Mouse (Mus musculus) inflammation-experienced regulatory T-cells, adult 16 weeks (primary cell): Measurements from ENCODE around the gene Klhl40. TPM values are rescaled to one million over a fixed set of nuclear protein-coding genes. Genes with fewer than 3 reads are reported as not detected.

Experiments
- polyA plus RNA-seq: library from polyadenylated mRNA; unstranded; fragments of 100-300 nt; shearing (Covaris generic); gene quantifications from one replicate; pipeline ENCODE4 v1.2.1, GENCODE M21; 2017

Klhl40 gene
- not detected for polyA plus RNA-seq

DNA sequence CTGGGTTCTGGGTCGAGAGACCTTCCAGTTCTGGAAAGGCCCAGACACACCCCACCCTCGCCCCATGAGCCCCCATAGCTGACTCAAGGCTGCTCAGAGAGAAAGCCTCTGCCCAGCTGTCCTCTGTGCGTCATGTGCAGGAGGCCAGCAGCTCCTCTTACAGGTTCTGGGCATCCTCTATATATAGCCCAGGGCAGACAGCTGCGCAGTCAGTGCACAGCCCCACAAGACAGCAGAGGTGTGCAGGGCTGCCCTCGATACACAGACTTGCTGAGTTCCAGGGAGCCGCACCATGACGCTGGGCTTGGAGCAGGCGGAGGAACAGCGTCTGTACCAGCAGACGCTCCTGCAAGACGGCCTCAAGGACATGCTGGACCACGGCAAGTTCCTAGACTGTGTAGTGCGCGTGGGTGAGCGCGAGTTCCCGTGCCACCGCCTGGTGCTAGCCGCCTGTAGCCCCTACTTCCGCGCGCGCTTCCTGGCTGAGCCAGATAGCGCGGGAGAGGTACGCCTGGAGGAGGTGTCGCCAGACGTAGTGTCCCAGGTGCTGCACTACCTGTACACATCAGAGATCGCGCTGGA is at the start of gene Klhl40:
TSS of gene Klhl40 (plus strand) at position 124 of the 582 bp plus-strand sequence.

GRCm38 (mm10) chr9:121759091-121760081 is 18.0 kb upstream of the Klhl40 start, which contains the start of gene Zfp651:
TSS of gene Zfp651 (plus strand) at chr9:121759330.

DNA sequence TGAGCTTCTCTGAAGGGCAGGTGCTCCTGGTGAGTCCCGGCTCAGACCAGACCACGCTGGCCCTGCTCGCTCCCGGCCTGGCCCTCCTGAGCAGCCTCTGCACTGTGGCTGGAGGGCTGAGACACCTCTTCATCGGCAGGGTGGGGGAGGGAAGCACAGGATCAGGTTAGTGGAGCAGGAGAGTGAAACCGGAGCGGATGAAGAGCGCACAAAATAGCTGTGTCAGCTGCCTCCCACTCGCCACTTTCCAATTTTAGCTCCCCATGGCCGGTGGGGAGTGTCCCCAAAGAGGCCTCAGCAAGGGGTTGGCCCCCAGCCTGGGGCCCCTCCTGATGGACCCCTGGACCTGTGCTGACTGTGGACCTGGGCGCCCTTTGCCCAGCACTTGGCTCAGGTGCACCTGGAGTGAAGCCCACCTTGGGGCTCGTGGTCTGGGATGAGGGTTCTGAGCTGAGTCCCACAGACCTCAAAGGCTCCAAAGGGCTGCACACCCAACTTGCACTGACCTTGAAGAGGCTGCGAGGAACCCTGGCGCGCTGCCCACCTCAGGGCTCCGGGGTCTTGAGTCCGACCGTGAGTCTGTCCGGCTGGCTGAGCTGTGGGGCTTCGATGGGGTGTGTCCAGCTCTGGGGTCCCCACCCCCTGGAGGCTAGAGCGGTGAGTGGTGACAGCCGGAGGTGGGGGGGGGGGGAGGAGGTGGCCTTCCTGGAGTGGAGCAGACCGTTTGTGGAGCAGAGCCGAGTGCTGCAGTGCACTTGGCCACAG is 14.5 kb downstream of the Klhl40 start, which contains the start of gene Hhatl:
TSS of gene Hhatl (minus strand) at position 751 of the 765 bp plus-strand sequence.

Other genes starting within 250 kb of the Klhl40 start
- gene Lyzl4, start 135.5 kb upstream of the Klhl40 start, polyA plus RNA-seq, result not detected
- gene Vipr1, start 134.9 kb upstream of the Klhl40 start, polyA plus RNA-seq, result 3.5 TPM
- gene Sec22c, start 72.1 kb upstream of the Klhl40 start, polyA plus RNA-seq, result 30.7 TPM
- gene Ss18l2, start 67.3 kb upstream of the Klhl40 start, polyA plus RNA-seq, result 32.7 TPM
- gene Nktr, start 58.4 kb upstream of the Klhl40 start, polyA plus RNA-seq, result 139 TPM
- gene Zfp651, start 18.3 kb upstream of the Klhl40 start, polyA plus RNA-seq, result 0.09 TPM
- not detected for gene Hhatl, start 14.9 kb downstream of the Klhl40 start, polyA plus RNA-seq
- gene Ccdc13, start 61.9 kb downstream of the Klhl40 start, polyA plus RNA-seq, result not detected
- 83.9 TPM for gene Higd1a, start 80.8 kb downstream of the Klhl40 start, polyA plus RNA-seq
- not detected for gene Ackr2, start 120.7 kb downstream of the Klhl40 start, polyA plus RNA-seq
- not detected for gene Cyp8b1, start 138.7 kb downstream of the Klhl40 start, polyA plus RNA-seq
- gene Fam198a, start 173.4 kb downstream of the Klhl40 start, polyA plus RNA-seq, result 0.11 TPM
- gene Pomgnt2, start 219.5 kb downstream of the Klhl40 start, polyA plus RNA-seq, result 0.40 TPM